ENCODE assay signal across 23 mouse cellular contexts in genomic region chr9:106595836-106596235, GRCm38 (mm10). TPM values are rescaled to one million over a fixed set of nuclear protein-coding genes. Genes with fewer than 3 reads are reported as not detected.
A peak's percentile ranks its signal among the peaks of the same experiment; 100 is the strongest.
DNase-seq lines count a peak whose midpoint lies in the region; ATAC-seq lines count a peak whose summit lies in the region.
"Had no signal": no experiment of that assay in that cellular context is flagged by ENCODE, and none has a peak within 500 bp of the region (broad histone marks: within the 10 kb centered on the region; RNA-seq: fewer than 3 reads in every experiment).

No protein-coding gene starts in this region.

- peaks cover 6% of the 10 kb centered on the region for H3K4me1 ChIP-seq in heart, embryonic 12.5 days (replicated peaks)
- H3K4me1 ChIP-seq: forebrain, embryonic 13.5 days; neural tube, embryonic 12.5 days had no signal

- H3K9ac ChIP-seq in heart, embryonic 12.5 days = peak overlapping the region; percentile 29; the same call in 1 of the 2 replicates
- H3K9ac ChIP-seq: forebrain, embryonic 13.5 days; neural tube, embryonic 12.5 days had no signal

- no peak for DNase-seq in heart, postnatal 25 days (ENCODE audit: low spot score)
- DNase-seq in retina, embryonic 14.5 days (ENCODE audit: low spot score) = peak; percentile 7
- no peak for DNase-seq in retina, postnatal 1 day
- peak; percentile 74 for DNase-seq in telencephalon, adult 2 months (ENCODE audit: low read depth, low spot score)
- no peak for DNase-seq in neural tube, embryonic 10.5 days (ENCODE audit: extremely low spot score, low spot score)
- DNase-seq: adrenal gland, postnatal 36 days; B cell, adult 2 months; cerebellum, adult 9-10 months; lung, adult 18-20 months; thymus, postnatal 36 days had no signal

- ATAC-seq in heart, embryonic 12.5 days (ENCODE audit: insufficient number of reproducible peaks, low FRiP score) = no peak
- ATAC-seq in frontal cortex, adult (ENCODE audit: low TSS enrichment) = peak; percentile 8; the same call in 1 of the 2 replicates
- ATAC-seq: forebrain, embryonic 13.5 days had no signal

- WGBS in heart, embryonic 12.5 days = 51% methylated on average over 7 of the region's 7 CpGs

- intact Hi-C loops in heart, postnatal 25 days (cut with DNase I) = no loop called here

- H3K36me3 ChIP-seq in heart, embryonic 12.5 days = no peaks in the 10 kb centered on the region
- H3K36me3 ChIP-seq: neural tube, embryonic 12.5 days had no signal

- H3K27ac ChIP-seq in heart, embryonic 12.5 days (ENCODE audit: poor library complexity, severe bottlenecking) = no peak overlapping the region
- H3K27ac ChIP-seq: forebrain, embryonic 13.5 days; neural tube, embryonic 12.5 days had no signal

- H3K27me3 ChIP-seq in heart, embryonic 12.5 days (replicated peaks) = peaks cover 19% of the 10 kb centered on the region
- H3K27me3 ChIP-seq: forebrain, embryonic 13.5 days; neural tube, embryonic 12.5 days had no signal

- H3K9me3 ChIP-seq in heart, embryonic 12.5 days (replicated peaks) = peaks cover 7% of the 10 kb centered on the region; the same call in 1 of the 2 replicates
- H3K9me3 ChIP-seq: forebrain, embryonic 13.5 days; neural tube, embryonic 12.5 days had no signal

- H3K4me2 ChIP-seq in heart, embryonic 12.5 days = no peak overlapping the region
- H3K4me2 ChIP-seq: forebrain, embryonic 13.5 days; neural tube, embryonic 12.5 days had no signal

- no peak overlapping the region for H3K4me3 ChIP-seq in heart, embryonic 12.5 days
- H3K4me3 ChIP-seq: forebrain, embryonic 13.5 days; neural tube, embryonic 12.5 days had no signal

RNA-seq across cellular contexts. Expression of gene Iqcf4, which starts 25.0 kb away (rescaled TPM):
- polyA plus RNA-seq in heart, embryonic 12.5 days (2016; fragmentation: Nextera tagmentation; extraction: Ambion mirVana) = not detected in 2 replicates
- not detected for total RNA-seq in heart, postnatal 25 days (2021)
- total RNA-seq: adrenal gland, postnatal 36 days; gastrocnemius, adult 8-10 months; hematopoietic stem cell, adult 5-6 weeks; left cerebral cortex, adult 8-10 months; liver, adult 2 months; megakaryocyte-erythroid progenitor cell, adult 5-6 weeks had no signal
- polyA plus RNA-seq: forebrain, embryonic 13.5 days; heart, embryonic 14.5 days; intestine, embryonic 14.5 days; kidney, embryonic 16.5 days; liver, adult 2 months; neural tube, embryonic 12.5 days; stomach, embryonic 16.5 days had no signal

RNA-seq across cellular contexts. Expression of gene Iqcf6, which starts 30.5 kb away (rescaled TPM):
- polyA plus RNA-seq in heart, embryonic 12.5 days (2016; fragmentation: Nextera tagmentation; extraction: Ambion mirVana) = not detected in 2 replicates
- total RNA-seq in heart, postnatal 25 days (2021) = not detected
- total RNA-seq: adrenal gland, postnatal 36 days; gastrocnemius, adult 8-10 months; hematopoietic stem cell, adult 5-6 weeks; left cerebral cortex, adult 8-10 months; liver, adult 2 months; megakaryocyte-erythroid progenitor cell, adult 5-6 weeks had no signal
- polyA plus RNA-seq: forebrain, embryonic 13.5 days; heart, embryonic 14.5 days; intestine, embryonic 14.5 days; kidney, embryonic 16.5 days; liver, adult 2 months; neural tube, embryonic 12.5 days; stomach, embryonic 16.5 days had no signal

RNA-seq across cellular contexts. Expression of gene Iqcf3, which starts 34.4 kb away (rescaled TPM):
- not detected in 2 replicates for polyA plus RNA-seq in heart, embryonic 12.5 days (2016; fragmentation: Nextera tagmentation; extraction: Ambion mirVana)
- total RNA-seq in heart, postnatal 25 days (2021) = not detected
- total RNA-seq: adrenal gland, postnatal 36 days; gastrocnemius, adult 8-10 months; hematopoietic stem cell, adult 5-6 weeks; left cerebral cortex, adult 8-10 months; liver, adult 2 months; megakaryocyte-erythroid progenitor cell, adult 5-6 weeks had no signal
- polyA plus RNA-seq: forebrain, embryonic 13.5 days; heart, embryonic 14.5 days; intestine, embryonic 14.5 days; kidney, embryonic 16.5 days; liver, adult 2 months; neural tube, embryonic 12.5 days; stomach, embryonic 16.5 days had no signal

Comparison
In these comparisons a context has a peak if more than half of its experiments do, and no peak if none do; other contexts are left out.
1. DNase-seq: peak in retina, embryonic 14.5 days (single experiment) and telencephalon, adult 2 months (single experiment); none in heart, postnatal 25 days (single experiment), retina, postnatal 1 day (single experiment) and neural tube, embryonic 10.5 days (single experiment).